Mouse (Mus musculus) brain, embryonic 14.5 days (tissue): ENCODE measurements around the gene Entpd8. TPM values are rescaled to one million over a fixed set of nuclear protein-coding genes. Genes with fewer than 3 reads are reported as not detected.
A peak's percentile ranks its signal among the peaks of the same experiment; 100 is the strongest.

ENCODE experiments used
- DNase-seq: peaks from one replicate; pipeline ENCODE4 v3.0.0-alpha.2; 2011; ENCODE audit warnings: low read depth
- CTCF ChIP-seq: fragments of 200-500 bp; IDR thresholded peaks from 2 replicates; pipeline ENCODE4 v1.5.1; 2012; ENCODE audit warnings: inconsistent platforms, mild to moderate bottlenecking, moderate library complexity, borderline replicate concordance; ENCODE audit not compliant: insufficient read depth, insufficient read length; ENCODE audit errors: extremely low read depth
- POLR2A ChIP-seq: fragments of 200-500 bp; IDR thresholded peaks from 2 replicates; pipeline ENCODE4 v1.6.1; 2012; ENCODE audit warnings: mild to moderate bottlenecking, inconsistent platforms, borderline replicate concordance; ENCODE audit not compliant: poor library complexity, insufficient read depth, insufficient read length, severe bottlenecking; ENCODE audit errors: extremely low read depth
- polyA plus RNA-seq: library from polyadenylated mRNA; depleted of rRNA; stranded (reverse); fragments of >200 nt; gene quantifications from 2 replicates; pipeline ENCODE4 v1.2.3, GENCODE M21; 2012

Gene Entpd8
- polyA plus RNA-seq, 1 experiment = 0.11 TPM

GRCm38 (mm10) chr2:25064285-25064684, 15.8 kb upstream of the Entpd8 start:
- TF ChIP-seq POLR2A (no peak), CTCF (no peak)
- no peak for DNase-seq

GRCm38 (mm10) chr2:25065537-25065936, 14.6 kb upstream of the Entpd8 start:
- TF ChIP-seq POLR2A (no peak), CTCF (no peak)
- no peak for DNase-seq

GRCm38 (mm10) chr2:25066552-25066951, 13.6 kb upstream of the Entpd8 start:
- TF ChIP-seq CTCF (no peak), POLR2A (no peak)
- no peak for DNase-seq

DNA sequence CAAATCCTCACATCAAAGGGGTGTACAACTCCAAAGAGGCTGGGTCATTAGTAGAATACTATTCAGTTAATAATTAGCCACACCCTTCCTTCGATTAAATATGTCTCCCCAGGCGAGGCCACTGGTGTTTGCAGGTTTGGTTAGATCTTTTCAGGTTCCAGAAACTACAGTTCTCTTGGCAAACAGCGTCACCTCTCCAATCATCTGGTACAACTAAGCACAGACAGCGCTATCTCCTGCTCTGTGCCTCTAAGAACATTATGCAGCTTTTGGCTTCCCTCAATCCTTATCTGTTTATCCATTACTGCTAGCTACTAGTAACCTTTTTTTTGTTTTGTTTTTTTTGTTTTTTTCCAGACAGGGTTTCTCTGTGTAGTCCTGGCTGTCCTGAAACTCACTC, 10.6 kb upstream of the Entpd8 start:
- DNase-seq = no peak
- TF ChIP-seq POLR2A = no peak
- no peak for TF ChIP-seq CTCF

DNA sequence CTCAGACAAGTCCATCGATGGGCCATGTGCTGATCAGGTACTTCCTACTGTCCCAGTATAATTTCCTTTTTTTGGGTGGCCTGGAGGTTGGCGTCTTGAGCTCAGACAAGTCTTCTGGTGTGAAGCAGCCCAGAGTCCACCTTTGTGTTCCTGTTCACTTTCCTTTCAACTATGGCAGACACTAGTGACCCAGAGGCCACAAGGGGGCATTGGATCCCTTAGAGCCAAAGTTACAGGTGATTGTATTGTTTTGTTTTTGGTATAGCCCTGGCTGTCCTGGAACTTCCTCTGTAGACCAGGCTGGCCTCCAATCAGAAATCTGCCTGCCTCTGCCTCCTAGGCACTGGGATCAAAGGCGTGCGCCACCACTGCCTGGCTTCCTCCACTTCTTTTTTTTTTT, 7.7 kb upstream of the Entpd8 start:
- DNase-seq = no peak
- no peak for TF ChIP-seq POLR2A
- no peak for TF ChIP-seq CTCF

DNA sequence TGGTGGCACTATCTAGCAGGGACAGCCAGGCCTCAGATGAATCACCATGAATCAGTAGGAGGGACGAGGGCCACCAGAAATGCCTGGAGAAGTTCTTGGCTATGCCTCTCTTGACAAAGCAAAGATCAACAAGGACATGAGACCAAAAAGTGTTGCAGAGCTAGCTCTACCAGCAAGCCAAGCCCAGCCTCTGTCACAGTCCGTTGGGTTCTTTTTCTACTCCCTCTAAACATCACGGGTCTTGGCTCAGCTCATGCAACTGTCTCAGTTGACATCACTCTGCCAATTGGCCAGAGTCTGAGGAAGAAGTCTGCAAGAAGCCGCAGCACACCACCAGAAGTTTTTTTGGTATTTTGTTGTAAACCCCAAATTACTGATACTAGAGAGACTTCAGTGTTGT, 4.6 kb upstream of the Entpd8 start:
- TF ChIP-seq CTCF (no peak), POLR2A (no peak)
- no peak for DNase-seq

DNA sequence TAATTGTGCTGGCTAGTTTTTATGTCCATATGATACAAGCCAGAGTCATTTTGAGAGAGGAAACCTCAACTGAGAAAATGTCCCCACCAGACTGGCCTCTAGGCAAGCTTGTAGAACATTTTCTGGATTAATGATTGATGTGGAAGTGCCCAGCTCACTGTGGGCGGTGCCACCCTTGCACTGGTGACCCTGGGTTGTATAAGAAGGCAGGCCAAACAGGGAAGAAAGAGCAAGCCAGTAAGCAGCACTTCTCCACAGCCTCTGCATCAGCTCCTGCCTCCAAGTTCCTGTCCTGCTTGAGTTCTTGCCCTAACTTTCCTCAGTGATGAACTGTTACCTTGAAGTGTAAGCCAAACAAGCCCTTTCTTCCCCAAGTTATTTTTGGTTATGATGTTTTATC, 1.1 kb upstream of the Entpd8 start:
- TF ChIP-seq POLR2A = no peak
- no peak for TF ChIP-seq CTCF
- no peak for DNase-seq

DNA sequence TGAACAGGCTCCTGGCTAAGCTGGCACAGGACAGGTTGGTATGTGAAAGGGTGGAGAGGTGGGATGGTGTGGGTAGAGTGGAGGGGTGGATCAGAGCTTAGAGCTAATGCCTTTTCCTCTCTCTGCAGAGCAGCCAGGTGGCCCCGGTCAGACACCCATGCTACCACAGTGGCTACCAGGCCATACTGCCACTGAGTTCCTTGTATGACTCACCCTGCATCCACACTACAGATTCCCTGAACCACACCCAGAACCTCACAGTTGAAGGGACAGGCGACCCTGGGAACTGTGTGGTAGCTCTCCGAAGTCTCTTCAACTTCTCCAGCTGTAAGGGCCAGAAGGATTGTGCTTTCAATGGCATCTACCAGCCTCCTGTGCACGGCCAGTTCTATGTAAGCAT, 3.6 kb downstream of the Entpd8 start:
- TF ChIP-seq CTCF = no peak
- no peak for TF ChIP-seq POLR2A
- no peak for DNase-seq

GRCm38 (mm10) chr2:25085571-25085970, 5.5 kb downstream of the Entpd8 start:
- TF ChIP-seq POLR2A = no peak
- TF ChIP-seq CTCF = no peak
- peak; percentile 20 for DNase-seq

DNA sequence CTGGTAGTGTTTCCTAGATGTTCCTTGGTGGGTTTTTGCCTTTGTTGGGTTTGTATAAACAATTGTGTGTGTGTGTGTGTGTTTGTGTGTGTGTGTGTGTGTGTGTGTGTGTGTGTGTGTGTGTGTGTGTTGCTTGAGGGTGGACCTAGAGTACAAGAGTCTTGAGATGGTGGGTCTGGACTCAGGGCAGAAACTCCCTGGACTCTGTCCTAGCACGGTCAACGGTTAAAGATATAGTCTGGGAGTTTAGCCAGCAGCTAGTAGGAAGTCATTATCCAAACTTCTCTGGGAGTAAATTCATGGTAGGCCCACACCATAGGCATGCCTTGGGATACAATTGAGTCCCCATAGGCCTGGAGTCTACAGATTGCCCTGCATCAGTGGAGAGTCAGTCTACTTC, 7.7 kb downstream of the Entpd8 start:
- TF ChIP-seq CTCF = no peak
- no peak for TF ChIP-seq POLR2A

DNA sequence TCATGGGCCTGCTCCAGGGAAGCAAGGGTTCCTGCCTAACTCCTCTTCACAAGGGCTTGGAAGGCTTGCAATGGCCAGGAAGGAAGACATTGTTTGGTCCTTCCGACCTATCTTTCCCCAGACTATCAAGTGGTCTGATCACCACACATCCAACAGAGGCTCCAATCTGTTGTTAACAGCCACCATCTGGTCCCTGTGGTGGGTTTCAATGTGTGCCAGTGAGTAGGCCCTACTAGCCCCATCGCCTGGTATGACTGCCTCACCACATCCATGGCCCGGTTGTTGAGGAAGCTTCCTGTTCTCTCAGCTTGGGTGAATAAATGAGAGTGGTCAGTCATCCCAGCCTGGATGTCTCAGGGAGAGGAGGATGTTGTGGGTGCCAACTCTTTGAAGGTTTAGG, 8.5 kb downstream of the Entpd8 start:
- DNase-seq = no peak
- no peak for TF ChIP-seq POLR2A
- TF ChIP-seq CTCF = no peak

More for the DNA sequence above, 7.7 kb downstream of the Entpd8 start:
- DNase-seq = no peak

GRCm38 (mm10) chr2:25094785-25095108, 14.6 kb downstream of the Entpd8 start:
- TF ChIP-seq CTCF (no peak), POLR2A (no peak)
- DNase-seq = no peak

GRCm38 (mm10) chr2:25095109-25095850, 15.2 kb downstream of the Entpd8 start, which contains the start of gene Noxa1:
TSS of gene Noxa1 (minus strand) at chr2:25095149.
- no peak for DNase-seq
- TF ChIP-seq POLR2A = no peak
- peak; percentile 13; the same call in 1 of the 2 replicates for TF ChIP-seq CTCF

DNA sequence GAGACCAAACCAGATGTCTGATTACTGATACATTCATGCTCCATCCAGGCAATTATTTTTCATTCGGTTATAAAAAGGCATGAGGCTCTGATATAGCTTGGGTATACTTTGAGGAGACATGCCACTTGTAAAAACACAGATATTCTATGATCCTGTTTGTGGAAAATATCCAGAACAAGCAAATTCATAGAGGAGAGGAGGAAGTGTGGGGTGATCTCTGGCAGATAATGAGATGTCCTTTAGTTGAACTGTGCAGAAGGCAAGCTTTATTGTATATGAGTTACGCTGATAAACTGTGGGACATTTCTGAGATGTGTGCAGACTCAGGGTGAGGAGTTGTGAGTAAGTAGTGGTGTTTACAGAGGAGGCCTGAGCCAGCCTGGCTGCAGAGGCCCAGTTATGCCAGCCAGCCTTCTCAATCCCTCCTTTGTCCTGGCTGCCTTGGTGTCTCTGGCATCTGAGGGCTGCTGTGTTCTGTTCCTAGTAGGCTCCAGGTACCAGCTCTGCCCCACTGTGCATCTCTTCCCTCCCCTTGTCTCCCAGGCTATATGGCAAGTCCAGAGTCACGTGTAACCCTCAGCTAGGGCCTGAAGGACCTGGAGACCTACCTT, 18.0 kb downstream of the Entpd8 start:
- no peak for DNase-seq
- TF ChIP-seq CTCF (no peak), POLR2A (no peak)
